Mouse (Mus musculus): ENCODE measurements around the gene Gstp1.
A peak's percentile ranks its signal among the peaks of the same experiment; 100 is the strongest.

The Gstp1 gene

GRCm38 (mm10) chr19:4000119-4000900 is 37.5 kb downstream of the Gstp1 start, which contains the start of the genes Nudt8 and Gm49405:
TSS of gene Nudt8 (plus strand) at chr19:4000580.
TSS of gene Gm49405 (plus strand) at chr19:4000626.
- peak; percentile 98 for DNase-seq (ENCODE audit: low spot score)

- no peak for DNase-seq (ENCODE audit: low spot score)
These were observed 38.6 kb downstream of the Gstp1 start for GRCm38 (mm10) chr19:3999121-3999730.

GRCm38 (mm10) chr19:3998335-3998734 is 39.5 kb downstream of the Gstp1 start:
- DNase-seq (ENCODE audit: low spot score), result no peak

GRCm38 (mm10) chr19:3997231-3997630 is 40.6 kb downstream of the Gstp1 start:
- no peak for DNase-seq (ENCODE audit: low spot score)

GRCm38 (mm10) chr19:3996747-3997146 is 41.0 kb downstream of the Gstp1 start:
- DNase-seq (ENCODE audit: low spot score), result no peak

GRCm38 (mm10) chr19:3996106-3996505 is 41.7 kb downstream of the Gstp1 start:
- DNase-seq (ENCODE audit: low spot score), result no peak

GRCm38 (mm10) chr19:3995505-3995904 is 42.3 kb downstream of the Gstp1 start:
- no peak for DNase-seq (ENCODE audit: low spot score)

GRCm38 (mm10) chr19:3994932-3995331 is 42.9 kb downstream of the Gstp1 start:
- no peak for DNase-seq (ENCODE audit: low spot score)

GRCm38 (mm10) chr19:3992416-3992815 is 45.4 kb downstream of the Gstp1 start, which contains the start of gene Tbx10:
TSS of gene Tbx10 (plus strand) at chr19:3992752.
- no peak for DNase-seq (ENCODE audit: low spot score)

- DNase-seq (ENCODE audit: low spot score), result no peak
These were observed 45.8 kb downstream of the Gstp1 start for GRCm38 (mm10) chr19:3991966-3992365.

- no peak for DNase-seq (ENCODE audit: low spot score)
These were observed 46.2 kb downstream of the Gstp1 start for GRCm38 (mm10) chr19:3991562-3991961.

- no peak for DNase-seq (ENCODE audit: low spot score)
These were observed 47.0 kb downstream of the Gstp1 start for GRCm38 (mm10) chr19:3990804-3991203.

- DNase-seq (ENCODE audit: low spot score), result no peak
These were observed 49.0 kb downstream of the Gstp1 start for GRCm38 (mm10) chr19:3988750-3989149.

GRCm38 (mm10) chr19:3988066-3988465 is 49.7 kb downstream of the Gstp1 start:
- DNase-seq (ENCODE audit: low spot score), result no peak

GRCm38 (mm10) chr19:3986334-3986733 is 51.5 kb downstream of the Gstp1 start, which contains the start of gene Acy3:
TSS of gene Acy3 (plus strand) at chr19:3986570.
- peak; percentile 24 for DNase-seq (ENCODE audit: low spot score)

Measured in c-Kit-positive CD71-positive TER-119-positive erythroid progenitor cells, embryonic 14.5 days (primary cell).